Mouse (Mus musculus): ENCODE measurements around the gene Fbxw8.

Fbxw8 gene

DNA sequence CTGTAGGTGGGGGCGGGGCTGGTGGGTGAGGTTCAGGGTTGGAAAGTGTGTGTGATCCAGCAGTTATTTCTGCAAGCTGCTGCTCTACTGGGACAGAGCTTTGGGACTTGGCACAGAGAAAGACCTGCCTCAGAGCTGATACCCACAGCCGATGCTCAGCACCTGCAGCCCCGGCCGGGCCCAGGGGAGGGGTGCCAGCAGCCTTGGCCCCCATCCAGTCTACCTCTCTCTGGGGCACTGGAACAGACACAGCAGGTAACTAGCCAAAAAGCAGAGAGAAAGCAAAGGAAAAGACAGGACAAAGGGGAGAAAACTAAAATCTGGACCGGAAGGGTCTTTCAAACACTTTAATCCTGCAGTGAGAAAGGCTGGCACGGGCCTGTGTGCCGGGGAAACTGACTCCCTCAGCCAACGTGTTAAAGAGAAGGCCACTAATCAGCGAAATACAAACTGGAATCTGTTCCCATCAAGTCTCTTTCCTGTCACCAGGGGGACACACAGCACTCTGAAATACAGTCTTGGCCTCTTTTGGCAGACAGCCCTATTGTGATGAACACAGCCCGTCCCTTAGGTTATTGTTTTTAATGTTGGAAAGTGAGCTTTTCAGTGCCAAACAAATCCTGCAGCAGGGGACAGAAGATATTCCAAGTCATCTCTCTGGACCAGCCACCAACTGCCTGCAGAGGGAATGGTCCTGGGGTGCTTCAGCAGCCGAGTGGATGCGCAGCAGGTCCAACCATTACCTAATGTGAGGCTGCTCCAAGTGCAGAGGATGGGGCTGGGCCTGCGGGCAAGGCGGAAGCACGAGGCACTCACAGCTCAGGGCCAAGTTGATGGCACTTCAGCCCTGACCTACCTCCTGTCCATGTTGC is 78.3 kb downstream of the Fbxw8 start:
- no peak for DNase-seq (ENCODE audit: low read depth, low spot score)

DNA sequence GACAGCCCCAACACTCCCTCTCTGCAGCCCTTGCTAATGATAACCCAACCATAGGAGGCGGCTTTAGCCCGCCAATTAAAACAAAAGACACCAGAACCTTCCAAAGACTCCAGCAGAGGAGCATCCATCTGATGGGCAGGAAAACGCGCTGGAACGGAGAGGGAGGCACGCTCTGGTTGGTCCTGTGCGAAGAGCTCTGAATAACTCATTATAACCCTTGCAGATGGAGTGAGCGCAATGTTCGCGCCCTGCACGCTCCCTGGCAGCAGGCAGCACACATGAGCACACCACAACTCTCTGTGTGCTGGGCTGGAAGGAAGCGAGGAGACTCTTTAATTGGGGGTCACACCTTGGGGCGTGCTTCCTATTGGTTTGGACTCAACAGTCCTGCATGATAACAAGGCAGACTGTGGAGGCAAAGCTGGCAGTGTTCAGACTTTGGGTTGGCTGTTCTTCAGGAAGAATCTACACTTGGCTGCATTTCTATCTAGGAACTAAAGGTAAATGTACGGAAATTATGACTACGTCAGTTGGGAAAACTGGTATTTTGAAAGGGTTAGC is 82.0 kb downstream of the Fbxw8 start:
- DNase-seq (ENCODE audit: low read depth, low spot score), result no peak

DNA sequence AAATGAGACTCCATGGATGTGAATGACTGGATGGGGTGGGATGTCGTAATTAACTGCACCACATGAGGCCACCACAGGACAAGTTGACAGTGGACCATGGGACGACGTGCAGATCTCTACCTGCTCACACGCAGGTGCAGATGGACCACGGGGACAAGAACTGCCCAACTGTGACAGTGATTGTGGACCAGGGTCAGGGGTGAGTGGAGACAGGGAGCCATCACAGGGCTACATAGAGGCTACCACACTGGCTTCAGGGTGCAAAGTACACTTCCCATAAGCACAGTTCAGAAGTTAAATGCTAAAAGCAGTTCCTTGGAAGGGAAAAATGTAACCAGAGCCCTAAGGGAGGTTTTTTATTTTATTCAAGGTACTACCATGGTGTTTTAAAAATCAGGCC is 83.5 kb downstream of the Fbxw8 start:
- DNase-seq (ENCODE audit: low read depth, low spot score), result no peak

DNA sequence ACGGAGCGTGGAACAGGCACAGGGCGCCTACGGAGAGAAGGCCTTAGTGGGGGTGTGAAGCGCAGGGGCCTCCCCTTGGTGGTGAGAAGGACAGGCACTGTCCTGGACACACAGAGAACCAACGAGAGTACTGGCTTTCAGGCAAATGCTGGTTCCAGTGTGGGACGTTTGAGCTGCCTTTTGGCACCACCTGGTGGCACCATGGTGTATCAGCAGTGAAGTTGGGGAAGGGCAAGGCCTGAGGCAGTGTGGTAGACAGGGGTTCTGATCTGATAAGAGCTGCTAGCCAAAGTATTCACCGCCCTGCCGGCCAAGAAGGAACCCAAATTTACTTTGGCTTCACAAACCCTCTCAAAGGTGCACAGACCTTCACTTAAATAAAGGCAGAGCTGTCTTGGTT is 85.9 kb downstream of the Fbxw8 start:
- DNase-seq (ENCODE audit: low read depth, low spot score), result no peak

DNA sequence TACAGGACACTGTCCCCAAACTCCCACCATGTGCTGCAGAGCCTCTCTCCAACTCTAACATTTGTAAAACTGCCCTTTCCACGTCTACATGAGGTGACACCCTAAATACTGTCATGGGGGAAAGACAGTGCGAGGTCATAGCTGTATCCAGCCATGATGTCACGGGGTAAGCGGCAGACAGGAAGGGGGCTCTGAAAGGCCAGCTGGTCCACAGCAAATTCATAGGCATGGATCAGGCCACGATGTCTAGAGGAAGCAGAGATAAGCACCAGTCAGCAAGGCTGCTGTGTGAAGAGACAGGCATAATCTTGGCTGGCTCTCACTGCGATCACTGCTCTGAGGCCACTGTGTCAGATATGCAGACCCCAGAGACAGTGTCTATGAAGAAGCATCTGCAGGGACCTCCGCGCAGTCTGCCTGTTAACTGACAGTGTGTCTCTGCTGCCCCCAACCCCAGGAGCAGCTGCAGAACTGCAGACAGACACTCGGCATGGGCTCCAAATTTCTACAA is 87.2 kb downstream of the Fbxw8 start:
- DNase-seq (ENCODE audit: low read depth, low spot score), result no peak

DNA sequence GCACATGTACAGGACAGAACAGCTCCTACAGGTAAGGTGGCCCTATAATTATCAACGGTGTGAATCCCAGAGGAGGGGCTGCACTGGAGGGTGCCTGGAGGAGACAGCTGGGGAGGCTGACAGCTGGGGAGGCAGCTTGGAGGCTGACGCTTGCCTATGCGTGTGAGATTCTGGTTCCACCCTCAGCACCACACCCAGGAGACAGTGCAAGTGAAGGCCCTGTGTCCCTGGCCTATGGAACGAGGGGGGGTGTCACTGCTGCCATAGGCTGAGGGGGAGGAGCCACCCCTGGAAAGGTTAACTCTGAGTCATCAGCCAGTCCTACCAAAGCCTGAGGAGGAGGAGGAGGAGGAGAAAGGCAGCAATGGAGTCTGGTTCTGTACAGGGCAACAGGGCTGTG is 87.7 kb downstream of the Fbxw8 start:
- DNase-seq (ENCODE audit: low read depth, low spot score), result no peak

DNA sequence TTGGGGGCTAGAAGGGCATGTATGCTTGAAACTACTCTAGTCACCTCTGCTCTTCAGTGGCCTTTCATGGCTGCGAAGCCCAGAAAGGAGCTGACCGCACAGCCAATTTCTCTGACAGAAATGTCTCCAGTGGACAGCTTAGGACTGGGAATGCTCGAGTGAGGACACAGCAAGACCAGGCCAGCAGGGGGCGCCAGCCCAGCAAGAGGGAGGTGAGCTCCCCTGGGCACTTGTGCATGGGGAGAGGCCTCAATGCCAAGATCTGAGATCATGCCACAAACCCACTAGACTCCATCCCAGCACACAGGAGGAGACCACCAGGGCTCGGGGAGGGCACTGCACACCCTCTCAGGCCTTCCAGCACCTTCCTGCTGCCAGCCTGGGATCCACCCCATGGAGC is 88.4 kb downstream of the Fbxw8 start:
- no peak for DNase-seq (ENCODE audit: low read depth, low spot score)

DNA sequence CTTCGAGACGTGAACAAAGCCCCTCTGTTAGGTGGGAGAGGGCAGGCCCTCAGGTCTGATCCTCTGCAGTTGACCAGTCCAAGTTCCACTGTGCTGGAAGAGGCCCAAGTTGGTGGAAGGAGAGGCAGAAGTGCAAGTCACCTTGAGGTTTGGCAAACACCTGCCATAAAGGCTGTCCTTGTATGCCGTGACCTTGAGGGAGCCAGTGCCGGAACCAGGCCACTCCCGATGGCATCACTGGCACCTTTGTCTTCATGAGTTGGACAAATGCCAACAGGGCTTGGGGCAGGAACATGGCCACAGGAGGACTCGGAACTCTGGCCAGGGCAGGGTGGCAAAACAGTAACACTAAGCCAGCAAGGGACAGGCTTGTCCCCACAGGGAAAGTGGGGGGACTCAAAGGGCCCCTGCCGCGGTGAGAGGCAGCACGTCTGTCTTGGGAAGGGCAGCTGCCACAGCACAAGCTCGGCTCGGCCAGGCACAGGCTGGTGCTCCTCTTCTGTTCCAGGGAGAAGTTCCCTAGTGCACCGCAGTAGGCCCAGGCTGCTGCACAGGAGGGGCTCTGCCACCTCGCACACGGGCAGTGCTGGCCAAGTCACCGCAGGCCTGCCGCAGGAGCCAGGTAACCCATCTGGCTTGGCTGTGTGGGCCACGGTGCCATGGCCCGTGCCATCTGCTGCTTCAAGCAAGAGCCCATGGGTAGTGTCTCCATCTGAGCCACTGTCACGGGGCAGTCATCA is 89.6 kb downstream of the Fbxw8 start:
- DNase-seq (ENCODE audit: low read depth, low spot score), result no peak

DNA sequence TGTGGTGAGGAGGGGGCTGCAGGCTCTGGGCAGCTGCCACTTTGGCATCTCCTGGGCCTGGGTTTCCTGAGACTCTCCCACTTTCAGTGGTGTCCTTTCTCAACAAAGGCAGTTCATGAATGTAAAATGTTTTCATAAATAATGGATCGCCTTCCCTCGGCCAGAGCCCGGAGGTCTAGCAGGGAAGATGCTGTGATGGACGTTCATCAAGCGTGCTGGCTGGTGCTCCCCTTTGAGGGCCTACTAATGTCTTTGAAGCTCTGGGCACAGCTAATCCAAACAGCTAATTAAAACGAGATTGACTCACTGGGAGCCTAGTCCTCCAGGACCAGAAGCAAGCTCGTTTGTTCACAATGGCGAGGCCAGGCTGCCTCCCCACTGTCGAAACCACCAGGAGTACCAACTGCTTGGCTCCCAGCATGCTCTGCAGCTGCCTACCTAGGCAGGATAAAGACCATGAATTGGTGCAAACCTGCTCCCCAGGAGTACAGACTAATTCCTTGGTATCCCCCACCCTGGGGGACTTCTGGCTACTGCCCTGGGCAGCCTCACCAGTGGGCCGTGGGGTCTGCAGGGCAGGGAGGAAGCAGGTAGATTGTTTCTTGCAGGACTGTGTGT is 90.9 kb downstream of the Fbxw8 start:
- no peak for DNase-seq (ENCODE audit: low read depth, low spot score)

DNA sequence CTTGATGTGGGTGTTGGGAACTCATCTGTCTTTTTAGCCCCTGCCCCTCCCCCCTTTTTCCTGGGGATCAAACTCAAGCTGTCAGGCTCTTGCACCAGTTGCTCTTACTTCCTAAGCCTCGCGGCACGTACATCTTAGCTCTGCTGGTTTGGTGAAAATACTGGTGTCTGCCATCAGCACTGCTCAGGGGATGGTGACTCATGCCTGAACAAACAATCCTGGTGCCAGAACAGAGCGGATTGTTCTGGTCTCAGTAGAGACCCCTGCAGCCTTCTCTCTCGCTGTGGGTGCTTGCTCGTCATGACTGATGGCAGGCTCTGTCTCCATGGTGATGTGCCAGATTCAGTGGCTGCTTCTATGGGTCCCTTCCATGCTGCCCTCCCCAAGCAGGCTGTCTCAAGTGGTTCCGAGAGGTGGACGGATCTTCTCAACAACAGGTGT is 92.1 kb downstream of the Fbxw8 start:
- DNase-seq (ENCODE audit: low read depth, low spot score), result no peak

DNA sequence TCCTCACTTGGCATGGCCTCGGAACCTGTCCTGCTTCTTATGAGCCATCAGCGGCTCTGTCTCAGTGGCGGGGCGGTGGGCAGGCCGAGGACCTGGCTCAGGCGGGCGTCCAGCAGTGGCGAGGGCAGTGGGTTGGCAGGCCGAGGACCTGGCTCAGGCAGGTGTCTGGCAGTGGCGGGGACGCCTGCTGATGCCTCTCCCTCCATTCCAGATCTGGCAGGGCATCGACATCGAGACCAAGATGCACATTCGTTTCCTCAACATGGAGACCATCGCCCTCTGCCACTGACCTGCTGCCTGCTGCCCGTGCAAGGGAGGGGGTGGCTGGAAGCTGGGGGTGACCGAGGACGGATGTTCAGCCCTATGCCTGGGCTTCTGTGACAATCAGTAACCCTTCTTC is 93.9 kb downstream of the Fbxw8 start:
- DNase-seq (ENCODE audit: low read depth, low spot score), result no peak

DNA sequence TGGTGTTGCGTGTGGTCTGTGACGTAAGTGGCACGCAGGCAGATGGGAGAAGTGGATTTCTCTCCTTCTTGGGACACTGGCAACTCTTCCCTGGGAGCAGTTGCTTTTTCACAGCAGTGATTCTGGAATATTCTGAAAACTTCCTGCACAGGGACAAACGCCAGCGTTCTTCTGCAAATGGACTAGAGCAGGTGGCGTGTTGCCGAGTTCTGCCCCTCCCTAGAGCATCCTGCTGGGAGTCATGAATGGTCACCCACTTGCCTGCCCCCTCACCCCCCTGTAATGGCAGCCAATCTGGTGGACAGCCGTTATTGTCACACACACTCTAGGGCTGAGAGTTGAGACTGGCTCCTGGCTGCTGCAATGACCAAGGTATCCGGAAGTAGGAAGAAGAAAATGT is 95.6 kb downstream of the Fbxw8 start:
- no peak for DNase-seq (ENCODE audit: low read depth, low spot score)

DNA sequence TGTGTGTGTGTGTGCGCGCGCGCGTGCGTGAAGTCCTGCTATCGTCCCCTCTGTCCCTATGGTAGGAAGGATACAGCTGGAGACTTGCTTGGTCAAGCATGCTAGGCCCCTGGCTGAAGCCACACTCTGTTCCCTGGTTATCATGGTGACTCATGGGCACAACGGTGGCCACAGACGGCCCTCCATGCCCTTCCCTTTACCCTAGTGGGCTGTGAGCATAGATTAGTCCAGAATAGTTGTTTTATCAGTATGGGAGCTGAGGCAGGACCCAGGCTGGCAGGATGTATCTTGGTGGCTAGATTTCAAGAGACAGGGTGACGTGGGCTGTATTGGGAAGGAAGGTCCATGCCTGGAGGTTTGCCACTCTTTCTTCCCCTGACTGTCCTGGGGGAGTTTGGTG is 96.4 kb downstream of the Fbxw8 start:
- no peak for DNase-seq (ENCODE audit: low read depth, low spot score)

DNA sequence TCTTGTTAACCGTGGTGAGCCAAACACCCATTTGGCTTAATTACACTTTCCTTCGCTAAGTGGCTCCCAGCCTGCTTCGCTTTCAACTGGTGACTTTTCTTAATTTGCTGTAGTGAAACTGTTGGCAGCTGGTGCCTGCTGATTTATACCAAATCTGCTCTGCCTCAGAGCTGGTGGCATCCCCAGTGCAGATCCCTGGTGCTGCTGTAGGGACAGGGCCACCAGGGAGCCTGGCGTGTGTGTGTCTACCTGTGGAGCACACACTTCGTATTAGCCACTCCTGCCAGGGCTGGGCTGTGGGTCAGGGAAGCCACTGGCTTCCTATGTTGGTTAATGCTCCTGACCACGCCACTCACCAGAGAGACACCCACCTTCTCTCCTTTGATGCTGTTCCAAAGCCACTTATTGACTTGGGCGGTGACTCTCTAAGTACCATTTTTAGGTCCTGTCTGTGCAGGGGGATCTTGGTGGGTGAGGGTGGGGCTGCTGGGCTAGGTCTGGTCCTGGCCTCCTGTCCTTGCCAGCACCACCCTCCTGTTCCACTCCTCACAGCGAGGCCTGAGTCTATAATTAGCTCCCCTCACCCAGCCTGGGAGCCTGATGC is 97.7 kb downstream of the Fbxw8 start:
- no peak for DNase-seq (ENCODE audit: low read depth, low spot score)

DNA sequence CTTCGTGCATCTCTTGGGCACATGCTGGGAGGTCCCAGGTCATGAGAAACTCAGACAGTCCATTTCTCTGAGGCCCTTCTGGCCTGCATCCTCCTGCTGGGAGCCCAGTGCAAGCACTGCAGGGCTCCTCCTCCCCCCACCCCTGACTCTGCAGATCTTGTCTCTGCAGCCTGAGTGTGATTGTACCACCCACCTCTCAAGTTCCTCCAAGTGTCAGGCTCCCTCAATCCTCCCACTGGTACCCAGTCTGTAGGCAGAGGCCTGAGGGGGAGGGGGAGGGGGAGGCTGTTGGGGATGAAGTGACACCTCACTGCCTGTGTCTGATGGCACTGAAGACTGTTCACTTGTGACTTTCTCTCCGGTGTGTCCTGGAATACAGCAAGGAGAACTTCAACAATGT is 102.1 kb downstream of the Fbxw8 start:
- no peak for DNase-seq (ENCODE audit: low read depth, low spot score)

DNA sequence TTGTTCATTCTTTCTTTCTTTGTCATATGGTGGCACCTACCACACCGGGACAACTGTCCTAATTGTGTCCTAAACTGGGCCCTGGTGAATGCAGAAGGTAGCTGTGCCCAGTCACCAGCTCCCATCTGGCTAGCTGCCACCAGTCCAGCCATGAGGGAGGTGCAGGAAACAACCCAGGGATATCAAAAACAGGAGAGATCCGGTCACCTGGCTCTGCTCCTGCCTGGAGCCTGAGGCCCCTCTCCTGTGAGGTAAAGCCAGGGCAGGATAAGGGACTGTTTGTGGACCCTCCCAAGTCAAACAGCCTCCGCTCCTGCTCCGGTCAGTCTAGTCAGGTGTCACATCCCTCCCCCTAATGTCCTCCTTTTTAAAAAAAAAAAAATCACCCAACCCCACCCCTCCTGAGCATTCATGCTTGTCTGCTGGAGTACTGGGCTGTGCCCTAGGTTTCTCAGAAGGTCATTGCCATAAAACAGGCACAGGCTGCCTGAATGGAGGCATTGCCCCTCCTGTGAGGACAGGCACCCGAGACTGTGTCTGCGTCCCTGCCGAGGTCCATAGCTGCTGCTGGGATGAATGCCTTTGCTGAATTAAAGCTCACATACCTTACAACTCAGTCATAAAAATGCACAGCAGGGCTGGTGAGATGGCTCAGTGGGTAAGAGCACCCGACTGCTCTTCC is 103.1 kb downstream of the Fbxw8 start:
- DNase-seq (ENCODE audit: low read depth, low spot score), result no peak

DNA sequence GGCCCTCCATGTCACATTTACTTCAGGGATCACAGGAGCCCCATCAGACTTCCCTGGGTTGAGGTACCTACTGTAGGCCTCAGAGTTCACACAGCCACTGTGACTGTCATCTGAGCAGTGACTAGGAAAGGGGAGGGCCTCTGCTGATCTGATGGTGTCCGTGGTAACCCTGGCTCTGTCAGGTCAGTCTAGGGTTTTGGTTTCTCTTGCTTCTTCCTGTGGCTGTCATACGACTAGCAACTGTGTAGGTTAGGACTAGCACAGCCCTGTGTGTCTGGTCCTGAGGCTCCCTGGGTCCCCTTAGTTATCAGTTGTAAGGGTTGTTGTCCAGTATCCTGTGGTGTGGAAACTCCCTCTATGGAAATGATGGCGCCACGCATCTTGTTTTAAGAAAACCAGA is 104.5 kb downstream of the Fbxw8 start:
- DNase-seq (ENCODE audit: low read depth, low spot score), result no peak

DNA sequence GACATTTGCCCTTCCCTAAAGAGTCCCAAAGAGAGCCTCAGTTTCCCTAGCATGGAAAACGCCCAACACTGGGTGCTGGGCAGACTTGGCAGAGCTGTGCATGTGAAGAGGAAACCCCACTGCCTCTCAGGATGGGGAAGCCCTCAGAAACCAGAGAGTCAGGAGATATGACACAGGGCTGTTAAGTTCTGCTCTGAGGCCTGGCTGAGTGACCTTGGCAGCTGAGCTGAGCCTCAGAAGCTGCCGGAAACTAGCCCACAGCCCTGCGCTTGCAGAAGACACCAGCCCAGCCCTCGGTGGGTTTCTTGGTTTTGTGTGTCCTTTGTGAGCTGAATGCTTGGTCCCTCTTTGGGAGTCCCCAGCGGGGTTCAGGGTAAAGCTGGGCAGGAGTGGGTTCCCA is 106.3 kb downstream of the Fbxw8 start:
- DNase-seq (ENCODE audit: low read depth, low spot score), result no peak

DNA sequence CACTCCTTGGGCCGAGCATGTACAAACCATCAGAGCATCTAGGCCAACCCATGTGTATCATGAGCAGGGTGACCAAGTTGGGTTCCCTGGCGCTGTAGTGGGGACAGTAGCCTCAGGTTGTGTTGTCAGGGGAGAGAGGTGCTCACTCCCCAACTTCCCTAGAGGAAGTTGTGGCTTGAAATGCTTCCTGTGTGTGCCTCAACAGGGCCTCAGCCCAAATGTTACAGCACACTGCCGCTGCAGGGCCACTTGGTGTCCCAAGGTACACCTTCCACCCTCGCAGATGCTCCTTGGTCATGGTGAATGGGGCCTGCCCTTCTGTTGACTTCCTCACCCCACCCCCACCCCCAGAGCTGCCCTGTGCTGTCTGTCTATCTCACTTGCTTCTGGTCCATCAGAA is 106.9 kb downstream of the Fbxw8 start:
- DNase-seq (ENCODE audit: low read depth, low spot score), result no peak

DNA sequence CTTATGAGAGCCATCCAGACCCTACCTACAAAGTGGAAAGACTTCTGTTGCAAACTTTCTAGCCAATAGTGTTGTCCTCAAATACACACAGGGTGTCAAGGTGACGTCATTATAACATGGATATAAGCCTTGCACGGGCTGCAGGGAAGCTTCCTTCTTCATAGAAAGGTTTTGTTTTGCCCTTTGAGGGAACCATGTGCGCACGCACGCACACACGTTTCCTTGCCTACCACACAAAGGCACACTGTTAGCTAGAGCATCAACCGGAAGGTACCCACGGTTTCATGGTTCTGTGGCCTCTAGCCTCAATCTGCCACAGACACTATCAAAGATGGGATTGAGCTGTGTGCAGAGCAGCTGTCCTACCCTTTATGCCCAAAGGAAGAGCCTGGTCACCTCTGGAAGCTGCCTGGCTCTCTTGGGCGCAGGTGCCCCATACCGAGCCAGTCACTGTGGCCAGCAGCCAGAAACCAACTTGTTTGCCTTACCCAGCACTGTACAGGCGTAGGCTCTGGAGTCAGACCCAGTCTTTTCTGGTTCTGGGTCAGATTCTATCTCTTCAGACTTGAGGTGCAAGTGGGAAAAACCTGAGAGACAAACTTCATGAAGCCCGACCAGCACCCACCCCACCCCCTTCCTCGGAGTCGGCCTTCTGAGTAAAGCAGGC is 108.0 kb downstream of the Fbxw8 start:
- no peak for DNase-seq (ENCODE audit: low read depth, low spot score)

DNA sequence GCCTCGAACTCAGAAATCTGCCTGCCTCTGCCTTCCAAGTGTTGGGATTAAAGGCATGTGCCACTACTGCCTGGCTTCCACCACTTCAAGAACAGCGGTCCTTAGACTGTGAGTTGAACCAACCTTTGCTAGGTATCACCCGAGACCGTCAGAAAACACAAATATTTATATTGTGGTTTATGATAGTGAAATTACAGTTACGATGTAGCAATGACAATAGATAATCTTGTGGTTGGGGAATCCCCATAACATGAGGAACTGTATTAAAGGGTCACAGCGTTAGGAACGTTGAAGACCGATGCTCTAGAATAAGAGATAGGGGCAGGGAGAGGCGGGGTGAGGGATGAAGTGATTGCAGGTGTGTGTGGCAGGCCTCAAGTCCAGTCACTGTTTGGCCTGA is 109.9 kb downstream of the Fbxw8 start:
- no peak for DNase-seq (ENCODE audit: low read depth, low spot score)
